Mouse (Mus musculus) right cerebral cortex, postnatal 14 days (tissue): ENCODE measurements around the gene Copa.

Experiments
- DNase-seq: peaks from one replicate; pipeline ENCODE4 v3.0.0; 2022

The Copa gene

GRCm38 (mm10) chr1:172143570-172143969, 61.2 kb downstream of the Copa start:
- peak; percentile 36 for DNase-seq

DNA sequence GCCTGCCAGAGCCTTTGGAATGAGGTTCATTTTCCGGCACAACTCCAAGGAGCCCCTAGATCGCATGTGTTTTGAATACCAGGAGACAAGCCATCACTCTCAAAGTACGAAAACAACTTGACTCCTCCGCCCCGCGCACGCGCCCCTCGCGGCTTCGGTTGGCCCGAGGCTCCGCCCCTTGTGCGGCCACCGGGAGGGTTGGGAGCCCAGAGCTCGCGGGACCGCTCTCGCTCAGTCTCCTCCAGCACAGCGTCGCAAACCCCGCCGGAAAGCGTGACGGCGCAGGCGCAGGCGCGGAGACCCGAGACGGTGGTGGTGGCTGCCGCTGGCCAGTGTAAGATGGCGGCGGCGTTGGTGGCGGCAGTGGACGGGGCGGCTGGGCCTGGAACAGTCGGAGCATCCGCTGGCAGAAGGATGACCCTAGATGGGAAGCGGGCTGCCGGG, 65.5 kb downstream of the Copa start, which contains the start of gene Dcaf8:
Gene Dcaf8, plus strand, starts transcription at position 250 of the 444 bp plus-strand sequence.
- DNase-seq: peak; percentile 96

- DNase-seq: peak; percentile 21
Observed at GRCm38 (mm10) chr1:172148279-172148954, 66.1 kb downstream of the Copa start.

- DNase-seq: no peak
Observed at GRCm38 (mm10) chr1:172148955-172149815, 66.9 kb downstream of the Copa start.

GRCm38 (mm10) chr1:172154536-172154935, 72.2 kb downstream of the Copa start:
- DNase-seq: no peak

- no peak for DNase-seq
Observed at GRCm38 (mm10) chr1:172155518-172155917, 73.2 kb downstream of the Copa start.

DNA sequence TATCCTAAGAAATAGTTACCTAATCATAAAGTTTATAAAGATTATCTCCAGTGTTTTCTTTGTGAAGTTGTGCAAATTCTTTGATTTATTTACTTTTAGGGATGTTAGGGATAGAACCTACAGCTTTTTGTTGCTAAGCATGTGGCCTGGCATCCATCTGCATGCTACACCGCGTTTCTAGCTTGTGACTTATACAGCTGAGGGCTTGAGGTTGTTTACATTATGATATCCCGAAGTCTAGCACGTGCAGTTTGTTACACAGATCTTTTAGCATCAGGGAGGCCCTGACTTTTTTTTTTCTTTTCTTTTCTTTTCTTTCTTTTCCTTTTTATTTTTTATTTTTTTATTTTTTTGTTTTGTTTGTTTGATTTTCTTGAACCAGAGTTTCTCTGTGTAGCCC, 77.6 kb downstream of the Copa start:
- no peak for DNase-seq

DNA sequence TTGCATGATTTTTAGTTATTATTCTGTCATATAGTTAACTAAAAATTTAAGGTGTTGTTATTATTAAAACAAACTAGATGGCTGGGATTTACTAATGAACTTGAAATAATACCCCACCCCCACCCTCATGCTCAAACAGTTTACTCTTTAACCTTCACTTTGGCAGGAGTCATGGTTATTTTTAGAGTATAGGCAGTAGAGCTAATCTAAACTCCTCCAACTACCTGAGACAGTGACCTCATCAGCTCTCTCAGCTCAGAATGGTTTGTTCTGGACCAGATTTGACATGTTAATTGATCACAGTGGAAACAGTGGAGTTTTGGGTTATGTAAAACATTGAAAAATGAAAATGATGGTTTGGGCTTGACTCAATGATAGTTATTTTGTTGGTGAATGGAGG, 78.2 kb downstream of the Copa start:
- no peak for DNase-seq

DNA sequence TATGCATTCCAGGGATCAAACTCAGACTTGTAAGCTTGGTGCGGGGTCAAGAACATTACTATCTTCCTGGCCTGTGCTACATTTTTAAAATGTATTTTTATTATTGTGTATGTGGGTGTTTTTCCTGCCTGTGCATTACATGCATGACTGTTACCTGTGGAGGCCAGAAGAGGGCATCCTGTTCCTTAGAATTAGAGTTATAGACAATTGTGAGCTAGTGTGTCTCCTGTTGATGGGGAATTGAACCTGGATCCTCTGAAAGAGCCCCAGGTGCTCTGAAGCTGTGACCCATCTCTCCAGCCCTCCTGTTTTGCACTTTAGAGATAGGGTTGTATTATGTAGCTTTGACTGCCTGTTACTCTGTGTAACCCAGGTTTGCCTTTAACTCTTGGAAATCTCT, 79.7 kb downstream of the Copa start:
- no peak for DNase-seq

- no peak for DNase-seq
Observed at GRCm38 (mm10) chr1:172162959-172163358, 80.6 kb downstream of the Copa start.

DNA sequence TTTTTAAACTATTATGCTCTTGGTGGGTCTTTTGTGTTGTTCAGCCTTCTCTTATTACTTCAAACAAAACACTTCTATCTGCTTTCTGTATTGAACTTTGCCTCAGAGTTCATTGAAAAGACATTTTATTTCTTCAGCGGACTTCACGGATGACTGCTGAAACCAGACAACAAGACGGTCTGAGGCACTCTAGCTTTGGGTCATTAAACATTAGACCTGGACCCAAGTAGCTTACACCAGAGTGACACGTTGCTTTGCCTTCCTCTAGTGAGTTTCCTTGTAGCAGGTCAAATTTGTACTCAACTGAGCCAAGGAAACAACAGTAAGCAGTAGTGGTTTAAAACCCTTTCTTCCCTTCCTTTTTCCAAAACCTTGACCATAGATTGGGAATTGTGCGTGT, 85.6 kb downstream of the Copa start:
- no peak for DNase-seq

- DNase-seq: no peak
Observed at GRCm38 (mm10) chr1:172169809-172170208, 87.5 kb downstream of the Copa start.
